Mouse (Mus musculus) erythroblast, embryonic 14.5 days (primary cell): ENCODE data around the gene Dock10.

Experiments used
- GATA1 ChIP-seq: IDR thresholded peaks from 2 replicates; pipeline ENCODE4 v1.6.1; 2012; ENCODE audit warnings: low read length, inconsistent platforms, mixed read lengths
- TAL1 ChIP-seq: IDR thresholded peaks from 3 replicates; pipeline ENCODE4 v1.6.1; 2012; ENCODE audit warnings: low read length, inconsistent platforms, mixed read lengths

GRCm38 (mm10) chr1:80576898-80577297 is 181.4 kb downstream of the Dock10 start:
- no peak for TF ChIP-seq TAL1
- TF ChIP-seq GATA1: no peak
